Mouse (Mus musculus): ENCODE data around the gene H2al2a. TPM values are rescaled to one million over a fixed set of nuclear protein-coding genes. Genes with fewer than 3 reads are reported as not detected.
"Not testable (repeated sequence)": the region's sequence is repeated elsewhere in the genome, so short reads cannot be mapped to it uniquely, and the experiment has no call there.

Gene H2al2a
- polyA plus RNA-seq, 1 experiment: 2.8 TPM

GRCm38 (mm10) chr2:17975601-17976327 lies 21.0 kb downstream of the H2al2a start:
- no peak for DNase-seq (ENCODE audit: low read depth)

- no peak for DNase-seq (ENCODE audit: low read depth)
Measured at GRCm38 (mm10) chr2:17973868-17974440, 22.8 kb downstream of the H2al2a start.

DNA sequence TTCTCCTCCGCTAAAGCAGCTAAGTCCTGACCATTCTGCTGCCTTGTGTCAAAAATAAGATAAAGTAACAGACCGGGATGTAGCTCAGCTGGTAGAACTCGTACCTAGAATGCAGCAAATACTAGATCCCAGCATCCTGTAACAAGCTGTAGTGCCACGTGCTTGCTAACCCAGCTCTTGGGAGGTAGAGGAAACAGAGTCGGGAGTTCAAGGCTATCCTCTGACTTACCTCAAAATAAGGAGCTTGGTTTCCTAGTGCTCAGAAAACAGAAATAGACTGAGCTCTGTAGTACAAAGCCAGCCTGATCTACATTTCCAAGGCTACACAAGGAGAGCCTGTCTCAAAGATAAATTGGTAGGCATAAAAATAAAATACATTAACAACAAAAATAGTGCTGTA lies 23.5 kb downstream of the H2al2a start:
- DNase-seq (ENCODE audit: low read depth): no peak

GRCm38 (mm10) chr2:17972843-17973242 lies 23.9 kb downstream of the H2al2a start:
- DNase-seq (ENCODE audit: low read depth): no peak

GRCm38 (mm10) chr2:17971407-17971806 lies 25.4 kb downstream of the H2al2a start:
- DNase-seq (ENCODE audit: low read depth): no peak

DNA sequence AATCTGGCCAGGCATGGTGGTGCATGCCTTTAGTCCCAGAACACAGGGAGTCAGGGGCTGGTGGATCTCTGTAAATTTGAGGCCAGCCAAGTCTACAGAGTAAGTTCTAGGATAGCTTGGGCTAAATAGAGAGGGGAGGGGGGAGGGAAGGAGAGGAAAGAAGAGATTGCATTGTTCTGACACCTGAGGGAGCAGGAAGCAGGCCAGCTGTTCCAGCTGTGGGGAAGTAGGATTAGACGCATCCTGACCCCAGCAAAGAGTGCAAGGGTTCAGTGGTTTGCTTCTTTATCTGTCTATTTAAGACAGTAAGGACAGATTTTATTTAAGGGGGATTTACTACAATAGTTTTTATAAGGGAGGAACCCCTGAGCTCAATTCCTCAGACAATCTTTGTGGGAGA lies 26.1 kb downstream of the H2al2a start:
- no peak for DNase-seq (ENCODE audit: low read depth)

DNA sequence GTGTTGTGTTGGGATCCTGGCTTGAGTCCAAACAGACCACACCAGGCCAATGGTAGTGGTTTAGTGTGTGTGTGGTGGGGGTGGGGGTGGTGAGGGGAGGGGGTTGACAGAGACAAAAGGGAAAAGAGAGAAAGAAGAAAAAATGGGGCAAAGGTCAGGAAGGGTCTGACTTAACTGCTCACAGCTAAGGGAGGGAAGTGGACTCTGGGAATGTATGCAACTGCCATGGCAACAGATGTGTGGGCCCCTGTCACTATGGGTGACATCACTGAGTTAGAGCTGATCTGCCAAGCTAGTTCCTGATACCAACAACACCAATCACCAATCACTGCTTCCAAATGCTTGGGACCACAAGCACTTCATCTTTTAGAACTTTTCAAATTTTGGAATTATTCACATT lies 26.6 kb downstream of the H2al2a start:
- DNase-seq (ENCODE audit: low read depth): no peak

GRCm38 (mm10) chr2:17968571-17968970 lies 28.2 kb downstream of the H2al2a start:
- no peak for DNase-seq (ENCODE audit: low read depth)

DNA sequence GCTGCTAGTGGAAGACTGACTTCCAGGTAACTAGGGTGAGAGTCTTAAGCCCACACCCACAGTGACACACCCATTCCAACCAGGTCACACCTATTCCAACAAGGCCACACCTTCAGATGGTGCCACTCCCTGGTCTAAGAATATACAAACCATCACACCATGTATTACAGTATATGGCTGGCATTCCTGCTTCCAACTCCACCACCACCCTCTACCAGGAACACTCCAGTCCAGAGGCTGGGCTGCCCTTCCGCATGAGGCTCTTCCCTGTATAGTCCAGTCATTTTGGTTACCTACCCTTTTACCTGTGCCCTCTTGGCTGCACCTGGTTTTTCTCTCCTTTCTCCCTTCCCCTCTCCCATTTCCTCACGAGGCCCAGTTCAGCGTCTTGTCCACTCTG lies 28.7 kb downstream of the H2al2a start:
- not testable (repeated sequence) for DNase-seq (ENCODE audit: low read depth)

DNA sequence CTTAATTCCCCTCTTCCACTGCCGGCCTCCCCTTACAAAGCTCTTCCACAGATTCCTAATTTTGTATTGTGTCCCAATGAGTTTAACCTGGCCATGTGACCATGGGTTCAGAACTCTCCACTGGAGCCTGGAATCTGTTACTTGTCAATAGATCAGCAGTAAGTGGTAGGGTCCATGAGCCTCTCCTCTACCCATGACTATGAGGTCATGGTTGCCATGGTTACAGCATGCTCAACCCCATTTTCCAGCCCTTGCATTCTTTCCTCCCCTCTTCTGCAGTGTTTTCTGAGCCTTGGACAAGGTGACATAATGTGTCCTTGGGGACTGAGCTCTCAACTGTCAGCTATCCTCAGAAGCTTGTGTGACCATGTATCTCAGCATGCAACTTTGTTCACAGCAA lies 37.3 kb downstream of the H2al2a start:
- no peak for DNase-seq (ENCODE audit: low read depth)

DNA sequence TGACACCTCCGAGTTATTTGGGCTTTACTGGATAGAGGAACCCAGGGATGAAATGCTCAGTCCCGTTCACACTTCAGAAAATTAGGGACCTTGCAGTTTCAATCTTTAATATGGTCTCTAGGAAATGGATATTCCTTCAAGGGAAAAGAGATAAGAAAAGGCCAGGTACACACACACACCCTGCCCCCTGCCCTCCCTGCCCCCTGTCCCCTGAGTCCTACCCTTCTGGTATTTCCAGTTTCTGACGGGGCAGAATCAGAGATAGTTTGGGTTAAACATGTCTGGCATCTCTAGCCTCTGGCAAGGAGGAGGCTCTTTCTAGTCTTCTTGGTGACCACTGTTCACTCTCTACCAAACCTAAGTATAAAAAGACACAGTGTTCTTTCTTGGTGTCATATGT lies 49.9 kb downstream of the H2al2a start:
- DNase-seq (ENCODE audit: low read depth): no peak

Other genes starting within 250 kb of the H2al2a start
- 2.2 and 2.3 TPM in 2 replicates for gene A930004D18Rik, start 40.8 kb upstream of the H2al2a start, polyA plus RNA-seq (2012; rRNA removed)
- 0.72 and 0.73 TPM in 2 replicates for gene Skida1, start 52.1 kb upstream of the H2al2a start, polyA plus RNA-seq (2012; rRNA removed)
- gene Mllt10, start 58.3 kb upstream of the H2al2a start, polyA plus RNA-seq (2012; rRNA removed): 26.1 and 30.9 TPM in 2 replicates